Mouse (Mus musculus) ES-E14 (cell line): ENCODE measurements around the gene Gm10134. TPM values are rescaled to one million over a fixed set of nuclear protein-coding genes. Genes with fewer than 3 reads are reported as not detected.

Source experiments
- DNase-seq: peaks from one replicate; pipeline ENCODE4 v3.0.0-alpha.2; 2013; ENCODE audit warnings: low read depth, low spot score
- H3K27ac ChIP-seq: 2 replicates; pipeline ENCODE4 v1.5.1; 2012; ENCODE audit warnings: low read depth, mild to moderate bottlenecking, low read length, moderate library complexity, mixed read lengths; ENCODE audit not compliant: poor library complexity, insufficient read depth, severe bottlenecking
- H3K36me3 ChIP-seq: 2 replicates; pipeline ENCODE4 v1.6.1; 2012; ENCODE audit warnings: mild to moderate bottlenecking, low read length, moderate library complexity, mixed read lengths; ENCODE audit not compliant: control insufficient read depth, poor library complexity, insufficient read depth, severe bottlenecking
- H3K4me1 ChIP-seq, 2 experiments: fragments of 150-350 bp in 1 of 2; sonication (generic) in 1 of 2; 2 replicates each; pipeline ENCODE4 v1.6.1; 2012; ENCODE audit warnings: low read length in 2 of 2, mild to moderate bottlenecking in 1 of 2, mixed read lengths in 1 of 2; ENCODE audit not compliant: control insufficient read depth in 2 of 2, insufficient read depth in 2 of 2, poor library complexity in 1 of 2
- H3K4me3 ChIP-seq, 2 experiments: fragments of 150-350 bp in 1 of 2; sonication (generic) in 1 of 2; 2 replicates each; pipeline ENCODE4 v1.5.1; 2012; ENCODE audit warnings: low read length in 2 of 2, low read depth in 1 of 2, mild to moderate bottlenecking in 1 of 2, mixed read lengths in 1 of 2; ENCODE audit not compliant: insufficient read depth in 1 of 2, poor library complexity in 1 of 2, severe bottlenecking in 1 of 2
- H3K9ac ChIP-seq: 2 replicates; pipeline ENCODE4 v1.6.1; 2012; ENCODE audit warnings: low read depth, mild to moderate bottlenecking, low read length, mixed read lengths; ENCODE audit not compliant: poor library complexity, insufficient read depth, severe bottlenecking
- H3K9me3 ChIP-seq: fragments of 150-350 bp; sonication (generic); 2 replicates; pipeline ENCODE4 v1.6.1; 2012; ENCODE audit warnings: low read depth, mild to moderate bottlenecking, low read length; ENCODE audit not compliant: control insufficient read depth, insufficient read depth
- CHD2 ChIP-seq: IDR thresholded peaks from 2 replicates; pipeline ENCODE4 v1.6.1; 2014; ENCODE audit warnings: mild to moderate bottlenecking, low read depth, low read length, inconsistent platforms
- HCFC1 ChIP-seq: IDR thresholded peaks from 2 replicates; pipeline ENCODE4 v1.6.1; 2012; ENCODE audit warnings: low read length, inconsistent platforms, borderline replicate concordance; ENCODE audit not compliant: insufficient read depth
- MAFK ChIP-seq: IDR thresholded peaks from 2 replicates; pipeline ENCODE4 v1.6.1; 2014; ENCODE audit warnings: mild to moderate bottlenecking, low read depth, low read length, inconsistent platforms; ENCODE audit not compliant: insufficient read depth
- ZC3H11A ChIP-seq: IDR thresholded peaks from 2 replicates; pipeline ENCODE4 v1.6.1; 2012; ENCODE audit warnings: low read depth, mild to moderate bottlenecking, inconsistent platforms, low read length, borderline replicate concordance
- ZNF384 ChIP-seq: IDR thresholded peaks from 2 replicates; pipeline ENCODE4 v1.6.1; 2012; ENCODE audit warnings: low read depth, low read length, inconsistent platforms
- in situ Hi-C, 2 experiments: fragments of 600-800 bp; cut with MboI; formaldehyde crosslinking; loops; one replicate each; pipeline ENCODE4 v1.15.1; 2025; ENCODE audit warnings: low sequenced_read_pairs in 2 of 2, inconsistent platforms in 1 of 2; ENCODE audit not compliant: unreplicated experiment in 2 of 2
- total RNA-seq: library from RNA; depleted of rRNA; stranded (reverse); fragments of 300-350 nt; gene quantifications from 2 replicates; pipeline ENCODE4 v1.2.3, GENCODE M21; 2012; rRNA removed

The Gm10134 gene
- total RNA-seq, 1 experiment: 0.80 TPM

- Histone ChIP-seq H3K9me3 (no peaks in the 10 kb centered on the region), H3K36me3 (peaks cover 52% of the 10 kb centered on the region), H3K27ac (no peak overlapping the region), H3K9ac (no peak overlapping the region), H3K4me1 (0 out of 4 replicates have a peak, but pooled peaks cover 0 to 2% of the 10 kb centered on the region in 2 experiments), H3K4me3 (no peak overlapping the region)
- TF ChIP-seq HCFC1: no peak
- TF ChIP-seq CHD2: no peak
- TF ChIP-seq ZC3H11A: peak; percentile 81
- no peak for TF ChIP-seq MAFK
- TF ChIP-seq ZNF384: no peak
- in situ Hi-C loops: no loop called here
- peak; percentile 70 for DNase-seq
Measured at GRCm38 (mm10) chr2:28547237-28548172, 41.6 kb downstream of the Gm10134 start.

GRCm38 (mm10) chr2:28549157-28549556 lies 43.3 kb downstream of the Gm10134 start:
- H3K9ac ChIP-seq: no peak overlapping the region
- TF ChIP-seq ZC3H11A: no peak
- TF ChIP-seq HCFC1: no peak
- no peak for TF ChIP-seq ZNF384
- TF ChIP-seq MAFK: no peak
- TF ChIP-seq CHD2: no peak
- peaks cover 56% of the 10 kb centered on the region for H3K36me3 ChIP-seq
- H3K9me3 ChIP-seq: no peaks in the 10 kb centered on the region
- in situ Hi-C loops: no loop called here
- no peak overlapping the region for H3K27ac ChIP-seq
- DNase-seq: no peak
- 0 out of 4 replicates have a peak, but pooled peaks cover 0 to 2% of the 10 kb centered on the region in 2 experiments for H3K4me1 ChIP-seq
- H3K4me3 ChIP-seq: no peak overlapping the region

DNA sequence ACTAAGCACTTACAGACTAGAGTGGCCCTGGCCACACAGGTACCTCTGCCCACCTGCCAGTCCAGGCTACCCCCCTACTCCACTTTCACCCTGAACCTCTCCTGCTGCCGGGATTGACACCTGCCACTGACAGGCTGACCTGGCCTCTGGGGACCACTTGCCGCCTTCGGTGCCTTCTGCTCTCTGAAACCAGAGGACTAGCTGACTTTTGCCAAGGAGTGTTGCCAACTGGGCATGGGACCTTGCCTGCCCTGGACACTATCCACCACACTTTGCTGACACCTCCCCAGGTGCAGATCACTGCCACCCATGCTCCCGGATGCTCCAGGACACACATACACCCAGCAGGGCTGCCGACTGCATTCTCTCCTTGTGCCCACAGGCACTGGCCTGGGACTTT lies 46.4 kb downstream of the Gm10134 start:
- Histone ChIP-seq H3K9ac (no peak overlapping the region), H3K4me1 (0 out of 4 replicates have a peak, but pooled peaks cover 0 to 2% of the 10 kb centered on the region in 2 experiments), H3K36me3 (peaks cover 41% of the 10 kb centered on the region), H3K4me3 (no peak overlapping the region), H3K27ac (no peak overlapping the region), H3K9me3 (no peaks in the 10 kb centered on the region)
- TF ChIP-seq CHD2 (no peak), ZC3H11A (no peak)
- no peak for DNase-seq
- in situ Hi-C loops: no loop called here

Other genes with a start within 250 kb of the Gm10134 start
- 2.4 and 2.5 TPM in 2 replicates for gene Ppp1r26, start 59.3 kb upstream of the Gm10134 start, total RNA-seq
- 12.9 and 14.2 TPM in 2 replicates for gene 1700007K13Rik, start 39.8 kb upstream of the Gm10134 start, total RNA-seq
- 24.9 and 29.9 TPM in 2 replicates for gene Mrps2, start 38.0 kb upstream of the Gm10134 start, total RNA-seq
- gene Gbgt1, start 9.2 kb upstream of the Gm10134 start, total RNA-seq: 1.4 and 3.1 TPM in 2 replicates
- 18.2 and 24.8 TPM in 2 replicates for gene Ralgds, start 7.0 kb downstream of the Gm10134 start, total RNA-seq
- gene Cel, start 57.3 kb downstream of the Gm10134 start, total RNA-seq: not detected in 2 replicates
- gene Gtf3c5, start 77.7 kb downstream of the Gm10134 start, total RNA-seq: 20.0 and 22.6 TPM in 2 replicates
- not detected in 2 replicates for gene Gfi1b, start 115.9 kb downstream of the Gm10134 start, total RNA-seq
- 14.9 and 18.3 TPM in 2 replicates for gene Tsc1, start 135.1 kb downstream of the Gm10134 start, total RNA-seq
- gene Spaca9, start 193.6 kb downstream of the Gm10134 start, total RNA-seq: not detected in 2 replicates
- gene Ak8, start 194.1 kb downstream of the Gm10134 start, total RNA-seq: 0.26 and 0.49 TPM in 2 replicates